Mouse (Mus musculus) lung, postnatal 4 days (tissue): Measurements from ENCODE around the gene D8Ertd738e.
A peak's percentile ranks its signal among the peaks of the same experiment; 100 is the strongest.

Experiments
- DNase-seq, 2 experiments: peaks; one replicate each; pipeline ENCODE4 v3.0.0; 2021

The D8Ertd738e gene

DNA sequence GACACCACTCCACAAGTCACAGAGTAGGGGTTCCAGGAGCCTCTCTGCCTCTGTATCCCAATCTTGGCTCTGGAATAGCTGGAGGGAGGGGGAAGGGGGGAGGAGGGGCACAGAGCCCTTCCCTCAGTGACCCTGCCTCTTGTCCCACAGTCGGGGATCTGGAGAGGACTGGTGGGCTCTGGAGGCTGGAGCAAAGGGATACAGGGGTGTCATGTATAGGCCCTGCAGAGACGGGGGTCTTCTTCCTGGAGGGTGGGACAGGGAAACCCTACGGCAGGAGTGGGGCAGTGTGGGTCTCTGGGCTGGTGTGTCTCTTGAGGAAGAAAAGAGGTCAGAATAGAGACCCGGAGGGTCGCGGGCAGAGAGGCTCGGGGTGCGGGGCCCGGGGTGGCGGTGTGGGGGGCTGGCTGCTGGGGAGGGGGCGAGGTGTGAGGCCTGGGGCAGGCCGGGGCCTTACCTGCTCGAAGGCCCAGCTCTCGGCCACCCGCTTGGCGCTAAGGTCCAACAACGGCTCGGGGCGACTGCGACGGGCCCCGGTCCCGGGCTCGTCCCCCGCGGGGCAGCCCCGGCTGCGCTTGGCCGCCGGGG is 13.0 kb downstream of the D8Ertd738e start:
- no peak for DNase-seq

DNA sequence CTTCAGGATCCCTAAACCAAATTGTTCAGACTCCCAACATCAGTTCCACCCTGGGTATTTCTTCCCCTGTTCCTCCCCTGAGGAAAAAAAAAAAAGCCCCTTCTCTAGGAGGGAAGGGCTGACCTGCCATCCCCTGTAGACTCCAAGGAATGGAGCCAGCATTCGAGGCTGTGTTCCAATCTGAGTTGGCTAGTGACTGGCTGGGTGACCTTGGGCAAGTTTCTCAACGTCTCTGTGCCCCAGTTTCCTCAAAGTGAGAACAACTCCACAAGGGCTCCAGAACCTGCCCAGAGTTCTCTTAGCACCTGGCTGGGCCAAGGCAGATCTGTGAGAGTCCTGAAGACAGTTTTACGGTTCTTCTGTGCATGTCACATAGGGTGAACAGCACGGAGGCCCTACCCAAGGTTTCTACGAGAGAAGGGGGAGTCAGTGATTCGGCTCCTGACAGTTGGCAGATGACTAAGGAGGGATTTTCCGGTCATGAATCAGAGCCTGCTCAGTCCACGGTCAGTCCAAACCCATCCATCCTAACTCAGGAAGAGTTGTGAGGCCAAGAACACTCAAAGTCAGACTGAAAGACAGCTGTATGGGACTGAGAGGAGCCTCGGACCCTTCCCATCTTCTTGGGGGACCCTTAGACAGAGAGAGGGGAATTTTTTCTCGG is 13.6 kb downstream of the D8Ertd738e start:
- no peak for DNase-seq

DNA sequence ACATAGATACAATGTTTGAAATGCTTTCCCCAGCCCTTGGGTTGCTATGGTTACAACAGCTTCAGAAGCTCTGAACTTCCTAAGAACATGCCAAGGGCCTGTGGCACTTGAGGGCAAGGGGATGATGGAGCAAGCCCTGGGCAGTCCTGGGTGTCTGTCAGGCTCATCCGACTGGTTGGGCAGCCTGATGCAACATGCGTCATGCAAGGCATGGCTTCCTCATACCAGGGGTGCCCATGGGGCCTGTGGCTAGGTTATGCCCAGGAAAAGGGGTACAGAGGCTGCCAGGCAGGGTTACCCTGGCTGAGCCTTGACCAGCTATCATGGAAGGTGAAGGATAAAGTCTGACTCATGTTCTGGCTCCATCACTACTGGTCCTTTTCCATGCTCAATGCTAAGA is 16.5 kb downstream of the D8Ertd738e start:
- peak in 1 of 2 experiments; percentile 17 for DNase-seq

DNA sequence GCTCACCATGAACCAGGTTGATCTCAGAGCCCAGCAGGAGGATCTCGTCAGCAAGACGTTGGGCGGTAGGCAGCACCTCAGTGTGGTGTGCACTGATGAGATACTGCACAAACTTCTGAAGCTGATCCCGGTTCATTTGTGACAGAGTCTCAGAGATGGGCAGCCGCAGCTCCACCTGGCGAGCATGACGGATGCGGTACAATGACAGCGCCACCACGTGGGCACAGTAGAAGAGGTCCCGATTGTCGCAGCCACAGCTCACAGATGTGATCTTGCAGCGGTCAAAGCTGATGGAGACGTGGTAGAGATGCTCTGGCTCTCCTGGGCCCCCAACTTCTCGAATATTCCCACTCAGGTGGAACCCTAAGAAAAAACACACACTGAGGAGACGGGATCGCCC is 18.8 kb downstream of the D8Ertd738e start:
- DNase-seq, result peak in 1 of 2 experiments; percentile 23

DNA sequence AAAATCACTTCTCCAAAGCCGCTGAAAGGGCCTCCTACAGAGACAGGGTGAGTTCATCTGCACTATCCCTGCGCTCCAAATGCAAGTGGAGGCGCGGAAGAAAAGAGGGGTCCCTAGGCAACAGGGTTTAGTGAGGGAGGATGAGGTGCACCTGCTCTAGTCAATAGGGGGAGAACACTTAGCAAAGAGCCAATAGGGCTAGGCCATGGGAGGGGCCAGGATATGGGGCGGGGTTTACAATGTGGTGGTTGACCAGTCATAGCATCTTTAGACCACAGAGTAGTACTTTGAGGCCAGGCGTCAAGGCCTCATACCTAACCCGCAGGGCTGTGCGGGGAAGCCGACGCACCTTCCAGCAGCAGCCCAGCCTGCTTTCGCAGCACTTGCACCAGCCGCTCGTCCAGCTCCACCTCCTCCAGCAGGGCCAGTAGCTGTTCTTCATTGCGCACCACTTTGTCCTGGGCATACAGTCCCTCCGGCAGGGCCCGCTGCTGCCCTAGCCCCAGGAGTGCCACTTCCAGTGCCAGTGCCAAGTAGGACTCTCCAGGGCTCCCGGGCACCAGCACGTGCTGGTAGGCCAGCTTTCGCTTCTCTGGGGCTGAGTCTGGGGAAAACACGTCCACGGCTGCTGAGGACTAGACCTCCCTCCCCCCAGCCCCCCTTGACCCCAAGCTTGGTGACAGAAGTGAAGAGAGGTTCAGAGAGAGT is 26.0 kb downstream of the D8Ertd738e start:
- DNase-seq, result no peak

DNA sequence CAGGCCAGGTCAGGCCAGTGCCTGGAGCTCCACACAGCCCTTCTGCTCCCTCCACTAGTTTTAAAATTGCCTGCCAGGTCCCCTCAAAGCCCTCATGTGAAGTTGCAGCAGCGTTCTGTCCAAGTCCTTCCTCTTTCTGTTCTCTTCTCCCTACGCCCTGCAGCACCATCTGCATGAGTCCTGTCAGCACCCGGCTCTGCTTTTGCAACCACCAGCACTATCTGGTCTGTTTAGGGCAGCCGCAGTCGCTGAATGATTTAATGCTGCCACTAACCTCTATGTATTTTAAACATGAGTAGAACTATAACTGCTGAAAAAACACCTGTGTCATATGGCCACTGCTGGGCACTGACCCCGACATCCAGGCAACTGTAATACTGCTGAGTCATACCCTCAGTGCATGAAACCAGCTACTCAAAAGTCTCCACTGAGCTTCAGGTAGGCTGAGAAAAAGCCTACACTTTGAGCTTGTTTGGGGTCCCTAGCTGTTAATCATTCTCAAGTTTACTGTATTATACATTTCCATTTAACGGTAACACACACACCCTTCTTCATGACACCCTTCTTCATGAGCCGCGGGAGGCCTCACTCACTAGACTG is 26.9 kb downstream of the D8Ertd738e start:
- peak in 1 of 2 experiments; percentile 29 for DNase-seq

- peak in 1 of 2 experiments; percentile 10 for DNase-seq
Measured at GRCm38 (mm10) chr8:84220105-84220504, 29.4 kb downstream of the D8Ertd738e start.

- peak in 1 of 2 experiments; percentile 33 for DNase-seq
Measured at GRCm38 (mm10) chr8:84218143-84218542, 31.4 kb downstream of the D8Ertd738e start.

GRCm38 (mm10) chr8:84217206-84217605 is 32.3 kb downstream of the D8Ertd738e start:
- DNase-seq, result no peak

- no peak for DNase-seq
Measured at GRCm38 (mm10) chr8:84213277-84213676, 36.2 kb downstream of the D8Ertd738e start.

DNA sequence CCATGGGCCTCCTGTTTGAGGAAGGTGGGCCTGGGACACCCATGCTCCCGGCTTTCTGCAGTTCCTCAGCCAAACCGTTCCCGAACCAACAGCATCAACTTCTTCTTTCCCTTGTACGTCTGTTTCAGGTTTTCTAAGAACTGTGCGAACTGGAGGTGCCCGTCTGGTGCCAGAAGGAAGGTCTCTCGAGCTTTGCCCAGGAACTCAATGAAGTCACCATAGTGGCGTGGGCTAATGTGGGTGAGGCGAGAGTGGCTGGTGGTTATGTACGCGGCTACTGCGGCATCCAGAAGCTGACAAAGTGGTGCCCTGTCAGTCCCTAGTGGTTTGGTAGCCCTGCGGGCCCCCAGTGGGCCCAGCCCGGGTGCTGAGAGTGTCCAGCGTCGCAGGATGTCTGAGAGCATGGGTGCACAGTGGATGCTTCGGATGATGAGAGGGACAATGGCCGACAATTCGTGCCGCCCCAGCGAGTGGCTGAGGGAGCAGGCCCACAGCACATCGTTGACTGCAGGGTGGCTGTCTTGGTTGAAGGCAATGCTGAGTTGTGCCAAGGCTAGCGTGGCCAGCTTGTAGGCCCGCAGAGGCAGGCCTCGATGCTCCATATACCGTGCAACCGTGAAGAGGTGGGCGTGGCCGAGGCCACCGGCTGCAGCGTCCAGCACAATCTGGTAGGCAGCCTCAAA is 37.5 kb downstream of the D8Ertd738e start:
- DNase-seq, result peak in 1 of 2 experiments; percentile 7

DNA sequence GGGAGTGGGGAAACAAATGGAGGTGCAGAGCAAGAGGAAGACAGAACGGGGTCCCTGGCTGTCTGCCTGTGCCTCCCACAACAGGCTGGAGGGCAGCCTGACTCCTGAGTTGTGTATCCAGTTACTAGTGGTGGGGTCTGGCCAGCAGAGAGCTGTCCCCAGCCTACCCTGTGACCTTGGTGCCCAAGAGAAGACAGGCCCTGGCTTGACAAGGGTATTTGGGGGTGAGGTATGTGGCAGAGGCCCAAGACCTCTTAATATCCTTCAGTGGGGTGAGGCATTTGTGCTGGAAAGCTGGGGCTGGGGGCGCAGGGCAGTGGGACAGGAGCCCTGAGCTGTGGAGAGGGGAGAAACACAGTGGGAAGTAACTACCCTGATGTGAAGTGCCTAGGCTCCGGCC is 38.3 kb downstream of the D8Ertd738e start:
- DNase-seq, result peak in 1 of 2 experiments; percentile 6

DNA sequence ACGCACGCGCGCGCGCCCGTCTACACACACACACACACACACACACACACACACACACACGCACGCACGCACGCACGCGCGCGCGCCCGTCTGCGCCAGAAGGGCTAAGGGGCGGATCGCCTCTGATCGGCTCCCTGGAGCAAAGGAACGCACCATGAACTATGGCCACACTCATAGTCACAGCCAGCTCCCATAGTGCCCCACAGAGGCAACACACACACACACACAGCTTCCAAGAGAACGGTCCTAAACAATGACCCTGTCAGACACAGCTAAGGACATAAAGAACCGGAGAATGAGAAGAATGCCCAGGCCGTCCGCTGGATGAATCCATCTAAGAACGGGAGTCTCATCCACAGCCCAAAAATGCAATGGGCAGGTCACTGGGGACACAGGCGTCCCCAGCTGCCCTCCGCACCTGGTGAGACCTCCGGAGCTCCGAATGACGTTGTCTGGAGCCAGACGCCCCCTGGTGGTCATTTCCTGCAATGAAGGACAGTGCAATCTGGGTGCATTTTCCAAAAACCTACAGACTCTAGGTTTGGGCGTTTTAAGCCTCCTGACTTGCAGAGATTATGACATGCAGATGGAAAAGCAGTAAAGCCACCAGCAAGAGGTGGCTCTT is 39.2 kb downstream of the D8Ertd738e start:
- DNase-seq, result peak; percentile 79 to 88

- no peak for DNase-seq
Measured at GRCm38 (mm10) chr8:84208381-84209380, 40.8 kb downstream of the D8Ertd738e start.

DNA sequence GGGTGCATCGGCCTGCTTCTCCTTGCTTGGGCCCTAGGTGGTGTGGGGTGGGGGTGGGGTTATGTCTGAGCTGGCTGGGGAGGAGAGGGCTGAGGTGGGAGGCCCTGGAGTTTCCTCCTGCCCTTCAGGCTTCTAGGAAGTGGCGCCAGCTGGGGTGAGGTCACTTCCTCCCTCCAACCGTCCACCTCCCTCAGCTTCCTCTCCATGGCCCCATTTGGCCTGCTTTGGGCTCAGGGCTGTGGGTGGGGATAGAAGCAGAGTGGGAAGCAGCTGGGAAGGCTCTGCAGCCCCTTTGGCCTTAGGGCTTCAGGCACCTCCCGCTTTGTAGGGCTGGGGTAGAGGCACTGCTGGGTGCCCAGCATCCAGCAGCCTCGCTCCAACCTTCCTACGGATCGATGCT is 41.7 kb downstream of the D8Ertd738e start:
- DNase-seq, result peak; percentile 83 to 89

- no peak for DNase-seq
Measured at GRCm38 (mm10) chr8:84206666-84207065, 42.9 kb downstream of the D8Ertd738e start.

DNA sequence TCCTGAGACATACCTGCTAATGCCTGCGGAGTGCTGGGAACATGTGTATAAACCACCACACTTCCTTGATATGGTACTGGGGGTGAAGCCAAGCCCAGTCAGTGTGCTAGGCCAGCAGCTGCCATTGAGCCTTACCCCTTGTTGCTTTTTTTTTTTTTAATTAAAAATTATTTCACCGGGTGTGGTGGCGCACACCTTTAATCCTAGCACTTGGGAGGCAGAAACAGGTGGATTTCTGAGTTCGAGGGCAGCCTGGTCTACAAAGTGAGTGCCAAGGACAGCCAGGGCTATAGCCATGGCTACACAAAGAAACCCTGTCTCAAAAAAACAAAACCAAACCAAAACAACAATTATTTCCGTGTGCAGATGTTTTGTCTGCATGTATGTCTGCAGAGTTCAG is 44.4 kb downstream of the D8Ertd738e start:
- DNase-seq, result no peak

DNA sequence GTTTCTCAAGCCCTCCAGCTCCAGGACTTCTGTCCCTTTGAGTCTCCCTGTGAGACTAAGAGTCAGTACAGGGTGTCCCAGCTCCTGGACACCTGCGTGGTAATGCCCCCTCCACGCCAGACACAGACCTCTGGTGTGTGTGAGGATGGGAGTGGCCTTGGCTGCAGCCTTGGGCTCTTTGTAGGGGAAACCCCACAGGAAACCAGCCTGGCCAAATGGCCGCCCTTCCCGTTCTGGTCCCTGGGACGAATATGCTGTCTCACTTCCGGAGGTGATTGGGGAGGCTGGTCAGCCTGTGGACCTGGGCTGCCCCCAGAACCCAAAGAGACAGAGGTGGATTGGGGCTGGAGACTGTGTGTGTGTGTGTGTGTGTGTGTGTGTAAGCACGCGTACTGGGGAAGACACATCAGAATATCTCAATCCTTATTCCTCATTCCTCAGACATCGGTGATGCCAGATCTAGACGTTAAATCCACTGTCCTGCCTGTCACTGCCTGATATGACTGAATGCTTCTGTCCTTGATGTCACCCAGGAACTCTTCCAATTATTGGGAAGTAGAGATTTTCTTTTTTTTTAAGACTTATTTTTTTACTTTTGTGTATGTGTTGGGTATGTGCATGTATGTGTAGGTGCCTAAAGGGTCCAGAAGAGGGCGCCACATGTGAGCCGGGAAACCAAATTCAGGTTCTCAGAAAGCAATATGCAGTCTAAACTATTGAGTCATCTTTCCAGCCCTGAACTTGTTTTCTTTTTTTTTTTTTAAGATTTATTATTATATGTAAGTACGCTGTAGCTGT is 45.3 kb downstream of the D8Ertd738e start:
- peak; percentile 84 to 90 for DNase-seq

- DNase-seq, result peak; percentile 92 to 95
Measured at GRCm38 (mm10) chr8:84202938-84203917, 46.3 kb downstream of the D8Ertd738e start.
